Mouse (Mus musculus) cortical plate, adult 2 months (tissue): ENCODE results near the gene Dscam.

ENCODE experiments used
- CTCF ChIP-seq: fragments of 200-500 bp; IDR thresholded peaks from 2 replicates; pipeline ENCODE4 v1.5.1; 2011; ENCODE audit warnings: mild to moderate bottlenecking, control low read depth, low read length; ENCODE audit not compliant: insufficient read depth; ENCODE audit errors: extremely low read depth
- POLR2A ChIP-seq: fragments of 200-500 bp; IDR thresholded peaks from 2 replicates; pipeline ENCODE4 v1.6.1; 2011; ENCODE audit warnings: mild to moderate bottlenecking, low read length, control low read depth; ENCODE audit not compliant: insufficient read depth; ENCODE audit errors: extremely low read depth

DNA sequence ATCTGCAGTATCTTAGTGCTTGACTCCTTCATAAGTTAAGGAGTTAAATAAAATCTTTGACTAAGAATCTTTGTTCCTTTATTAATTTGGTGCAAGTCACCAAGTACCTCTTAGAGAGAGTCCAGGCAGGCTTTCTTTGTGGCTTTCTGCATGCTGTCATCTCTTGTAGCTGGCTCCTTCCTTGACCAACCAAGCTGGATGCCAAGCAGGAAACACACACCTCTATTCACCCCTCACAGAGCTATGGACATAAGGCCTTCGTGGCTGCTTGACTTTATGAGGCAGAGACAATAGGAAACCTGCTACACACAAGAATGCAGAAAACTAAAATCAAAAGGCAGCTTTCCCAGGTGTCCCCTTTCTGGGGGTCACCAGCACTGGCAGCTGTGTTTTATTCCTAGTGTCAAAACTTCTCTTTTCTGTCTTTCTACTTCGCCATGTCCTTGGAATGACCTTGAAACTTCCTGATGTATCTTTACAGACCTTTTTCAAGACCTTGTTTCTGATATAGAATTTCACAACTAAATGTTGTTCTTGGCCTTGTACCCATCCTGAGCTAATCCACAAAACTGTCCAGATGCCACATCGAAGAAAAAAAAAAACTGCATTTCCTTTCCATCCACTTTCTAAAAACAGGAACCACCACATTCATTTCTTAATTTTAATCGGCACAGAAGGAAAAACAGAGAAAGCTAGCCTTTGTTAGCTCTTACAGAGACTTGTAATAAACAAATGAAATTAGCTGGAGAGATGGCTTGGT is 260.0 kb downstream of the Dscam start:
- no peak for TF ChIP-seq CTCF
- TF ChIP-seq POLR2A = no peak
